Mouse (Mus musculus) forebrain, embryonic 10.5 days (tissue): ENCODE data around the gene Smim5. TPM values are rescaled to one million over a fixed set of nuclear protein-coding genes. Genes with fewer than 3 reads are reported as not detected.

Experiments used
- DNase-seq: peaks from one replicate; pipeline ENCODE4 v3.0.0-alpha.2; 2017; ENCODE audit warnings: low spot score; ENCODE audit errors: extremely low spot score
- H3K27ac ChIP-seq: fragments of 300-500 bp; sonication (generic); 2 replicates; pipeline ENCODE4 v1.5.1; 2016; ENCODE audit warnings: mild to moderate bottlenecking
- H3K27me3 ChIP-seq: fragments of 300-500 bp; sonication (generic); 2 replicates; pipeline ENCODE4 v1.6.1; 2016; ENCODE audit warnings: mild to moderate bottlenecking; ENCODE audit not compliant: poor library complexity, severe bottlenecking
- H3K36me3 ChIP-seq: fragments of 300-500 bp; sonication (generic); replicated peaks from 2 replicates; pipeline ENCODE4 v1.6.1; 2016; ENCODE audit warnings: mild to moderate bottlenecking, moderate library complexity
- H3K4me1 ChIP-seq: fragments of 300-500 bp; sonication (generic); 2 replicates; pipeline ENCODE4 v1.6.1; 2016
- H3K4me3 ChIP-seq: fragments of 300-500 bp; sonication (generic); 2 replicates; pipeline ENCODE4 v1.5.1; 2016; ENCODE audit warnings: mild to moderate bottlenecking, moderate library complexity
- H3K9me3 ChIP-seq: fragments of 300-500 bp; sonication (generic); 2 replicates; pipeline ENCODE4 v1.6.1; 2016; ENCODE audit warnings: mild to moderate bottlenecking, moderate library complexity
- WGBS: fragments of 180-500 bp; shearing (Covaris S2); methylation state at CpG from one replicate; pipeline ENCODE4 v1.1.7; 2016; 5-methylcytosine and 5-hydroxymethylcytosine counted together
- polyA plus RNA-seq: library from polyadenylated mRNA; unstranded; fragments of >200 nt; fragmentation: Nextera tagmentation; extraction: Ambion mirVana; gene quantifications from 2 replicates; pipeline ENCODE4 v1.2.1, GENCODE M21; 2016

The Smim5 gene
- polyA plus RNA-seq, 1 experiment from 2014 or later: 2.4 TPM

DNA sequence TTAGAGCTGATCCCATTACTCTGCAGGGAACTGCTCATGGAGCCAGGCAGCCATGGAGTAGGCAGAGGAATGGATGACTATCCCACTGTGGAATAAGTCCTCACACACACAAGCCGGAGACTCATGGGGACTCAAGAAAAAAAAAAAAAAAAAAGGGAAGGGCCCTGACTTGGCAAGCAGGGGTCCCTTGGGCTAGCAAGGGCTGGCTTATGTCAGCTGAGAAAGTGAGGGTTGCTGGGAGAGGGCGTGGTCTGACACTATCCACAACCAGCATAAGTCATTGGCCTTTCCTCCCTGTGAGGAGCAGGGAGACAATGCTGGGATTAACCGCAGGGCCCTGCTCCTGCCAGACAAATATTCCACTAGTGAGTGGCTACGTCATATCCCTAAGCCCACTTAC lies 16.8 kb downstream of the Smim5 start:
- Histone ChIP-seq H3K4me1 (no peaks in the 10 kb centered on the region), H3K4me3 (no peak overlapping the region), H3K27ac (no peak overlapping the region), H3K9me3 (no peaks in the 10 kb centered on the region), H3K27me3 (no peaks in the 10 kb centered on the region), H3K36me3 (peaks cover 68% of the 10 kb centered on the region)
- no peak for DNase-seq
- 86% methylated on average over 4 of the region's 4 CpGs for WGBS

DNA sequence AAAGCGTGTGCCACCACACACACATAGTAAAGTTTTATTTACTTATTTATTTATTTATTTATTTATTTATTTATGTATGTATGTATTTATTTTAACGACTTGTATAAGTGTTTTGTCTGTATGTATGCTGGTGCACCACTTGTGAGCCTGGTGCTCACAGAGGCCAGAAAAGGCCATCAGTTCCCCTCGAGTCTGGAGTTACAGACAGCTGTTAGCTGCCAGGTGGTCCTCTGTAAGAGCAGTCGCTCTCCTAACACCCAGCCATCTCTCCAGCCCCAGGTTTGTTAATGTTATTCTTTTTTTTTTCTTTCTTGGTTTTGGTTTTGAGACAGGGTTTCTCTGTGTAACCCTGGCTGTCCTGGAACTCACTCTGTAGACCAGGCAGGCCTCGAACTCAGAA lies 18.9 kb downstream of the Smim5 start:
- H3K36me3 ChIP-seq: peaks cover 68% of the 10 kb centered on the region
- no peak overlapping the region for H3K27ac ChIP-seq
- DNase-seq: no peak
- H3K4me1 ChIP-seq: no peaks in the 10 kb centered on the region
- no peak overlapping the region for H3K4me3 ChIP-seq
- 90% methylated on average over 5 of the region's 5 CpGs for WGBS
- no peaks in the 10 kb centered on the region for H3K27me3 ChIP-seq
- no peaks in the 10 kb centered on the region for H3K9me3 ChIP-seq

DNA sequence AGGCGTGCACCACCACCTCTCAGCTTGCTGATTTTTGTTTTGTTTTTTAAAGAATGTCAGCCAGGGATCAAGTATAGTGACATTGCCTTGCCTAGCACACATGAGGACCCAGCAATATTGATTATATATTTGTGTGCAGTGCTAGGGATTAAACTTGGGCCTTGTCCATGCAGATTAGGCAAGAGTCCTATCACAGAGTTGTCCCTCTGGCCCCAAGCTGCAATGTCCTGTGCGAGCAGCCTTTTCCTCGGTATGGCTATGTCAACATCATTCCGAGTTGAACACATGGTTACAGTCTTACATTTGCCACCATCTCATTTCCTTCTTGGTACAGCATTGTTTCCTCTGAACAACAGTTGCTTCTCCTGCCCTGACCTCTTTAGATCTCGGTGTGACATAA lies 19.3 kb downstream of the Smim5 start:
- Histone ChIP-seq H3K27ac (no peak overlapping the region), H3K9me3 (no peaks in the 10 kb centered on the region), H3K27me3 (no peaks in the 10 kb centered on the region), H3K4me3 (no peak overlapping the region), H3K4me1 (no peaks in the 10 kb centered on the region), H3K36me3 (peaks cover 72% of the 10 kb centered on the region)
- WGBS: 93% methylated on average over 5 of the region's 5 CpGs
- no peak for DNase-seq

DNA sequence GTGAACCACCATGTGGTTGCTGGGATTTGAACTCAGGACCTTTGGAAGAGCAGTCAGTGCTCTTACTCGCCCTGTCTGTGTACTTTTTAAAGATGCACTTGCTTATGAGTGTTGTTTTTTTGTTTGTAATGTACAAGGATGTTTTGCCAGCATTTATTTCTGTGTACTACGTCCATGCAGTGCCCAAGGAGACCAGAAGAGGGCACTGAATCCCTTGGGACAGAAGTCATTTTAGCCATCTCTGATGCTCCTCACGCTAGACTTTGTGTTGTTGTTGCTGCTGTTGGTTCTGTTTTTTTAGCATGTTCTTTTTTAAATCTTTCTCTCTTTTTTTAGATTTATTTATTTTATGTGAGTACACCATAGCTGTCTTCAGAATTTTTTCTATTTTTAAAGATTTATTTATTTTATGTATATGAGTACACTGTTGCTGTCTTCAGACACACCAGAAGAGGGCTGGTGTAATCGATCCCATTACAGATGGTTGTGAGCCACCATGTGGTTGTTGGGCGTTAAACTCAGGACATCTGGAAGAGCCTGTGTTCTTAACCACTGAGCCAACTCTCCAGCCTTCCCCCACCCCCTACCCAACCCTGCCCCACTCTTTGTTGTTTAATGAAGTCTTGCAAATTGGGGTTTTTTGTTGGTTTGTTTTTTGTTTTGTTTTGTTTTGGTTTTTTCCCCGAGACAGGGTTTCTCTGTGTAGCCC lies 20.5 kb downstream of the Smim5 start:
- DNase-seq: no peak
- 60% methylated on average over 6 of the region's 6 CpGs for WGBS
- no peaks in the 10 kb centered on the region for H3K27me3 ChIP-seq

DNA sequence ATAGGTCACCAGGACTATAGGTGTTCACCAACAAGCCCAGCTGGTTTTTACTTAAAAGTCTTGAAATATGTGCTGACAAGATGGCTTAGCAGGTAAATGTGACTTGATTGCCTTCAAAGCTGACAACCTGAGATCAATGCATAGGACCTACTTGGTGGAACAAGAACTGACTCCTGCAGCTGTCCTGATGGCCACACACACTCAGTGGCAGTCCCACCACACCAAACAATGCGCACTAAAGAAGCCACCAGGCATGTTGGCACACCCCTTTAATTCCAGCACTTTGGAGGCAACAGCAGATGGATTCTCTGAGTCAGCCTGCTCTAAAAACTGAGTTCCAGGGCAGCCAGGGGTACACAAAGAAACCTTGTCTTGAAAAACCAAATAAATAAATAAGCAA lies 22.2 kb downstream of the Smim5 start:
- WGBS: 92% methylated on average over 1 of the region's 1 CpGs

More for the DNA sequence above, 20.5 kb downstream of the Smim5 start:
- Histone ChIP-seq H3K27ac (no peak overlapping the region), H3K36me3 (peaks cover 75% of the 10 kb centered on the region), H3K4me1 (no peaks in the 10 kb centered on the region), H3K9me3 (no peaks in the 10 kb centered on the region), H3K4me3 (no peak overlapping the region)

DNA sequence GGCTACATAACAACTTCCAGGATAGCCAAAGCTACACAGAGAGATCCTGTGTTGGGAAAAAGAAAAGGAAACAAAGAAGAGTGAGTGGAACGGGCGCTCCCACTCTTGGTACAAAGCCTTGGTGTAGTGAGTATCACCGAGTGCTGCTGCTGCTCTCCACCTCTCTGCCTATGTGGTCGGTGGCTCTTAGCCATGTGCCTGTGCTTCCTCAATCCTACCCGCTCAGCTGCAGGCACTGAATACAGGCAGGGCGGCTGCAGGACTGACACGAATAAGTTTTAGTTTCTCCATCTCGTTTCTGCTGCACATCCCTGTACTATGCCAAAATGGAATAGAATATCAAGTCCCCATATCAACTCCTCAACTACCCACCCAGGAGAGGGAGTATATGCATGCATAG lies 29.3 kb downstream of the Smim5 start:
- Histone ChIP-seq H3K27me3 (no peaks in the 10 kb centered on the region), H3K4me3 (no peak overlapping the region), H3K9me3 (no peaks in the 10 kb centered on the region), H3K36me3 (peaks cover 48% of the 10 kb centered on the region), H3K27ac (no peak overlapping the region), H3K4me1 (peaks cover 14% of the 10 kb centered on the region)
- DNase-seq: no peak
- WGBS: 93% methylated on average over 8 of the region's 8 CpGs

More for the DNA sequence above, 22.2 kb downstream of the Smim5 start:
- Histone ChIP-seq H3K9me3 (no peaks in the 10 kb centered on the region), H3K4me1 (no peaks in the 10 kb centered on the region), H3K36me3 (peaks cover 71% of the 10 kb centered on the region), H3K27ac (no peak overlapping the region), H3K4me3 (no peak overlapping the region), H3K27me3 (no peaks in the 10 kb centered on the region)
- DNase-seq: no peak

DNA sequence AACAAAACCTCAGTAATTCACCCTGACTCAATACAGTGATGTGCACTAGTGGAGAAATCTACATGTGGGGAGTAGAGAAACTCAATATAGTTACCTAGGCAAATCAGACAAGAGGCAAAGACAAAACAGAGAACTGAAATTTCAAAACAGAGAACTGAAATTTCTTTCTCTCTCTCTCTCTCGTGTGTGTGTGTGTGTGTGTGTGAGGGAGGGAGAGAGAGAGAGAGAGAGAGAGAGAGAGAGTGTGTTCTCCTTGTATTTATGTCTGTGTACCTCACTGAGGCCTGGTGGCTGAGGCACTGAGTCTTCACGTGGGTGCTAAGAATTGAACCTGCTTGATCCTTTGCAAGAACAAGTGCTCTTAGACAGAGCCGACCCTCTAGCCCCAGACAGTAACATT lies 30.1 kb downstream of the Smim5 start:
- DNase-seq: no peak
- H3K4me1 ChIP-seq: peaks cover 22% of the 10 kb centered on the region
- H3K27ac ChIP-seq: no peak overlapping the region
- 81% methylated on average over 3 of the region's 3 CpGs for WGBS
- no peaks in the 10 kb centered on the region for H3K27me3 ChIP-seq
- H3K9me3 ChIP-seq: no peaks in the 10 kb centered on the region
- H3K4me3 ChIP-seq: no peak overlapping the region
- H3K36me3 ChIP-seq: peaks cover 43% of the 10 kb centered on the region

DNA sequence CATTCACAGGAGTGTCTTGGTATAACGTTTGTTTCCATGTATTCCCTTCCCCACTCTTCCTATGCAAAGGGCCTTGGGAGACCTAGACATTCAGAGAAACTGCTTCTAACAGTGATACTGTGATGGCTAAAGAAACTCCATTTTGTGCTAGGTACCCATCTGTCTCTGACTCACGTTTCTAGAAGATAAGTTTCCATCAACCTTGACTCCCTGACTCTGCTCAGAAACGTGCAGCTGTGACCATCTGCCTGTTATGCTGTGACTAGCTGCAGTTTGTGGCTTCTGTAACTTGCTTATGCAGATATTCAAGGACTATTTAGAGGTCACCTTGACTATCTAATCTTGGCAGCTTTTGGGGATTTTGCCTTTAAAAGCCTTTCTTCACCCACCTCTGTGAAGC lies 31.5 kb downstream of the Smim5 start:
- Histone ChIP-seq H3K27me3 (no peaks in the 10 kb centered on the region), H3K4me3 (no peak overlapping the region), H3K36me3 (peaks cover 46% of the 10 kb centered on the region), H3K9me3 (no peaks in the 10 kb centered on the region), H3K4me1 (peaks cover 28% of the 10 kb centered on the region), H3K27ac (no peak overlapping the region)
- no peak for DNase-seq
- WGBS: 77% methylated on average over 3 of the region's 3 CpGs

DNA sequence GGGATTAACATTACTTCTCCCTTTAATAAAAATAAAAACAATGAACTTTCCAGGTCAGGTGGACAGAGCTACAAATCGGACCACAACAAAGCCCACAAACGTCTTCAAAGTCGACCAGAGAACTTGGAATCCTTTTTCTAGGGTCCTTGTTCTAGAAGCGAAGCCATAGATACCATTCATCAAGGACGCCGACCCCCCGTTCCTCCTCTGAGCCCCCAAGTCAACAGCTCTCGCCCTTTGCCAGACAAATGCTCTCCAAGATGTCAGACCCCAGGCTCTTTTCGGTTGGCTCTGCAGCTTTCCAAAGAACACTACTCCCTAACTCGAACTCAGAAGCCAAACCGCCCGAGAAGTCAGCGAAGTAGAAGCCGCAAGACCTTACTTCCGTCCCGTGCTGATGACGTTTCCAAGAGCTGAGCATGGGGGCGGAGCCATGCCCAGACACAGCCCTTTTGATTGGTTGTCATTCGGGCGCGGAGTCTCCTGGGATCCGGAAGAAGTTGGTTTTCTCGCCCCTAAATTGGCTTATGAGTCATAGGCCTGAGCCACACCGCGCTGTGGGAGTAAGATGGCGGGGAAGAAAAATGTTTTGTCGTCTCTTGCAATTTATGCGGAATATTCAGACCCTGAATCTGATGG lies 33.5 kb downstream of the Smim5 start, which contains the start of the genes Sap30bp and Recql5:
Gene Sap30bp (plus strand): TSS at position 175 of the 639 bp plus-strand sequence.
Gene Recql5 (minus strand): TSS at position 370 of the 639 bp plus-strand sequence.
- no peaks in the 10 kb centered on the region for H3K27me3 ChIP-seq
- peak within 1 kb of the TSS; percentile 86 for H3K27ac ChIP-seq
- DNase-seq: peak; percentile 99
- peaks cover 28% of the 10 kb centered on the region for H3K4me1 ChIP-seq
- WGBS: under 1% methylated on average over 28 of the region's 28 CpGs
- H3K36me3 ChIP-seq: peaks cover 47% of the 10 kb centered on the region
- peak within 1 kb of the TSS; percentile 97 for H3K4me3 ChIP-seq
- no peaks in the 10 kb centered on the region for H3K9me3 ChIP-seq

DNA sequence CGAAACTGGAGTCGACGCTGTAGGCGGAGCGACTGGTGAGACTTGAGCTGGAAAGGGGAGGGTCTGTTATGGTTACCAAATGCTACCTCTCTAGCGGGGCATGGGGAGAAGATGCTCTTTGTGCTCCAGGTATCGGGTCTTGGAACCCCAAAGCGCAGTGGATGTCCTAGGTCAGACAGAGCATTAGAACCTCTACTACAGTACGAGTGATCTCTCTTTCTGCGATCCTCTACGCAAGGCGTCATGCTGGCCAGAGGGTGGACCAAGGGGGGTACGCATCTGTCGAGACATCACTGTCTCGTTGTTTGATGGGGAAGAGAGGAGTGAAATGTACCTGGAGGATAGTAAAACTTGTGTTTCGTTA lies 34.0 kb downstream of the Smim5 start:
- Histone ChIP-seq H3K4me1 (peaks cover 28% of the 10 kb centered on the region), H3K36me3 (peaks cover 47% of the 10 kb centered on the region), H3K4me3 (peak overlapping the region; percentile 97), H3K27ac (peak overlapping the region; percentile 86), H3K9me3 (no peaks in the 10 kb centered on the region), H3K27me3 (no peaks in the 10 kb centered on the region)
- DNase-seq: no peak
- WGBS: 2% methylated on average over 16 of the region's 16 CpGs

DNA sequence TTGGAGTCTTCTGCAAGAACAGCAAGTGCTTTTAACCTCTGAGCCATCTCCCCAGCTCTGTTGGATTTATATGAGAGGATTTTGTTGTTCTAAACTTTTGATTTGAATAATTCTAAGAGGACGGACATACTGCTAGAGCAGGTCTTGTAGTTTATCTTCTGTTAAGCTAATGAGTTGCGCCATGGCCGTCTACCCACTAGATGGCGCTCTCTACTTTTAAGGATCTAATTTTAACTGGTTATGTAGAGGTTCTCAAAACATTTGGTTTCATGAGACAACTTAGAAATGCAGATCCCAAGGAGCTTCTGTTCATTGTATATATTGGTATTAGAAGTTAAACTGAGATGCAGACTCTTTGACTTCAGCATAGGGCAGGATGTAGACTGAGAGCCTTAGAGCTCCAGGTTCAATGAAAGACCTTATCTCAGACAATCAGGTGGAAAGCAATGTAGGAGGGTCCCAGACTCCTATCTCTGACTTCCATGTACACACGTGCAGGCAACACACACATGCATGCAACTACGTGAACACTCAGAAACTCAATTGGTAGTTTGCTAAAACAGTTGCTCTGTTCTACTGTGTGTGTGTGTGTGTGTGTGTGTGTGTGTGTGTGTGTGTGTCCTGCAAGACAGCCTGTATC lies 40.0 kb downstream of the Smim5 start:
- peaks cover 6% of the 10 kb centered on the region for H3K4me1 ChIP-seq
- 43% methylated on average over 6 of the region's 6 CpGs for WGBS
- H3K27ac ChIP-seq: no peak overlapping the region
- no peaks in the 10 kb centered on the region for H3K27me3 ChIP-seq
- no peaks in the 10 kb centered on the region for H3K9me3 ChIP-seq
- peaks cover 98% of the 10 kb centered on the region for H3K36me3 ChIP-seq
- DNase-seq: peak; percentile 41
- H3K4me3 ChIP-seq: no peak overlapping the region

DNA sequence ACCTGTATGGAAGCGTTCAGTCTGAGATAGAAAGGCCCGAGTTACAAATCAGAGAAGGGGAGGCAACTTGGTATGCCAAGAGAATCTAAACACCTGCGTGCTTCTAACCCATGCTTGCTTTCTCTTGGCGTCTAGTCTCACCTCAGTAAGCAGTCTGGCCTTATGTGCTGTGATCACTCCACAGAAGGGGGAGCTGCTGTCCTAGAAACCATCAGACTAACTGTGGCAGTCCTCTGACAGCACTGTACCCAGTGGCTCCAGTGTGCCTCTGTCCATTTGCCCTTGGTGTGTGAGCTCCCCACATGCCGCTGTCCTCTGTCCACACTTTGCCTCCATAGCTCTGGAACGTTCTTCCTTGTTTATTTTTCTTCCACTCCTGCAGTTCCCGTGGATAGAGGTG lies 42.2 kb downstream of the Smim5 start:
- 92% methylated on average over 7 of the region's 7 CpGs for WGBS
- no peaks in the 10 kb centered on the region for H3K9me3 ChIP-seq
- H3K4me1 ChIP-seq: no peaks in the 10 kb centered on the region
- no peak for DNase-seq
- no peak overlapping the region for H3K4me3 ChIP-seq
- H3K27me3 ChIP-seq: no peaks in the 10 kb centered on the region
- H3K27ac ChIP-seq: no peak overlapping the region
- peaks cover 99% of the 10 kb centered on the region for H3K36me3 ChIP-seq

DNA sequence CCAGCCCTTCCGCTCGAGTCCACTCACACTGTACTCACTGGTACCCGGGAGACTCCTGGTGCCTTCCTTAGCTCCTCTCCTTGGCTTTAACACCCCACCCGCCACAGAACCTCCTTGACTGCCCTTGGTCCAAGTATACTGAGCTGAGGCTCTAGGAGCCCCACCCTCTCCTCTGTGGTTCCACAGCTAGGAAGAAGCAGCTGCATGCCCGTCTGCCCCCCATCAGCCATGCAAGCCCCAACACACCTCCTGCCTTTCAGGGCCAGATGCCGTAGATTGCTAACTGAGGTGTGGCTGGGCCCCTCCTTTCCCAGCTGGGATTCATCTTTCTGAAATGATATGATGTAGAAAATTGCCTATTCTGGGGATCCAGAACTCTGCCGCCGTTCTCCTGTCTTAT lies 45.5 kb downstream of the Smim5 start:
- Histone ChIP-seq H3K4me1 (no peaks in the 10 kb centered on the region), H3K9me3 (no peaks in the 10 kb centered on the region), H3K27me3 (no peaks in the 10 kb centered on the region), H3K36me3 (peaks cover 100% of the 10 kb centered on the region), H3K4me3 (no peak overlapping the region), H3K27ac (no peak overlapping the region)
- 91% methylated on average over 8 of the region's 8 CpGs for WGBS
- no peak for DNase-seq
